Mouse (Mus musculus) WW6 (cell line): Measurements from ENCODE around the gene Syf2.

Experiments used
- DNase-seq: peaks from one replicate; pipeline ENCODE4 v3.0.0-alpha.2; 2013; ENCODE audit warnings: low read depth, low spot score

The Syf2 gene

DNA sequence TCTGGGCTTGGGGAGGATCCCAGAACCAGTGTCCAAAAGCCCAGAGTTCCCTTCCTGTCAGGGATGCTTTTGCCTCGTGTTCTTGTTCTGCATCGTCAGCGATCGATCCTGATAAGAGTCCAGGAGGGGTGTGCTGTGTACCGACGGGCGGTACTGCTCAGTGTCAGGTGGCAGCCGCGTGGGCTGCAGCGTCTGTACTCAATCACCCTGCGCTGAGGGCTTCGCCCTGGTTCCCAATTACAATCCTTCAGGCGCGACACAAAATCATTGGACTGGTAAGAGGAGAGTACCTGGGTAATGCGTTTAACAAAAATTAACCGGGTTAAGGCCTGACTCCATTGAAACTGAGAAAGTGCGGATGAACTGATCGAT lies 37.9 kb downstream of the Syf2 start:
- DNase-seq, result no peak

DNA sequence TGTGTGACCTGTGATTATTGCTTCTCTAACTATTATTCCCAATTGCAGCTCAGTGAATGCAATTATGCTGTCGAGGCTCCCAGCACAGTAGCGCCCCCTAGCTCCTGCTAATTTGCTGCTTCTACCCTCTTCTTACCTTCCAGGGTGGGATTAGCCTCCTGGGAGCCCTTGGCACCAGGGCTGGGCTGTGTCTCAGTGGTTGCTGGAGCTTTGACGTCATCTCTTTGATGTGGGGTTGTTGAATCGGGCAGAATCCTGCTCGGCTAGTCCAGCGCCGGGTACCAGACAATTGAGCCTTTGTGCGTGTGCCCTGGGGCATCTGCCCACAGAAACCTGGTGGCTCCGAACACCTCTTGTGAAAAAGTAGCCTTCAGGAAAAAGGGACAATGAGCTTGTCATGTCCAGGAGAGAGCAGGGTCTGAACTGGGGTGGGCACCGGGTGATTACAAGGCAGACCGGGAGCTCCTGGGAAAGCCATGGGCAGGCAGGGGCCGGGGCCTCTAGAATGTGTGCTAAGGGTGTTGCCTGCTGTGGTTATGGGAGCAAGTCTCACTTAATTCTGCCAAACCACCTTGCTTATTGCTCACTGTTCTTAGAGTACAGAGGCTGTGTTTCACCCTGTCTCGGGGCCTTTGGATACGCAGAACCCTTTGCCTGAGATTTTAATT lies 44.7 kb downstream of the Syf2 start:
- DNase-seq, result no peak

DNA sequence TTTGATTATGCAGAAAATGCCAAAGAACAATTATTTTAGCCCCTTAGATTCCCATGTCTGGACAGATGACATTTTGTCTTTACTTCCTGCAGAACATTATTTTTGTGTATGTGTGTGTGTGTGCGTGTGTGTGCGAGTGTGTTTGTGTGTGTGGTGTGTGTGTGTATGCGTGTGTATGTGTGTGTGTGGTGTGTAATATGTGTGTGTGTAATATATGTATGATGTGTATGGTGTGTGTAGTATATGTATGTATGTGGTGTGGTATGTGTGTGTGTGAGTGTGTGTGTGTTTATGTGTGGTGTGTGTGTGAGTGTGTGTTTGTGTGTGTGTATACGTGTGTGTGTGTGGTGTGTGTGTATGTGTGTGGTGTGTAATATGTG lies 45.2 kb downstream of the Syf2 start:
- DNase-seq, result no peak

DNA sequence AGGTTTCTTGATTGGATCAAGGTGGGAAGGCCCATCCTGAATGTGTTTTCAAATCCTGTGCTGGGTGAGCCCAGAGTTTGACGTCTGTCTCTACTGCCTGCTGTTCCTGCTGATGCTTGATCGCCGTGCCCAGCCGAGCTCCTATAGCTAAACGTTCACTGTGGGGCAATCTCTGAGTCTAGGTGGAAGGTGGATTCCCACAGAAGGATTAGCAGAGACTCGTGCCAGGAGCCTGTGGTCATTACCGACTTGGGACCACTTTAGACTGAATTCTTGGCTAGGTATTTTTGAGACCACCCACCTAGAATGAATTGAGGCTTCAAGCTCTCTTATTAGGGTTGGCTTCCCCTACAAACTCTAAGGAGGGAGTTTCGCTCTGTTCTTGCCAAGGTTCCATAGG lies 48.2 kb downstream of the Syf2 start:
- no peak for DNase-seq

DNA sequence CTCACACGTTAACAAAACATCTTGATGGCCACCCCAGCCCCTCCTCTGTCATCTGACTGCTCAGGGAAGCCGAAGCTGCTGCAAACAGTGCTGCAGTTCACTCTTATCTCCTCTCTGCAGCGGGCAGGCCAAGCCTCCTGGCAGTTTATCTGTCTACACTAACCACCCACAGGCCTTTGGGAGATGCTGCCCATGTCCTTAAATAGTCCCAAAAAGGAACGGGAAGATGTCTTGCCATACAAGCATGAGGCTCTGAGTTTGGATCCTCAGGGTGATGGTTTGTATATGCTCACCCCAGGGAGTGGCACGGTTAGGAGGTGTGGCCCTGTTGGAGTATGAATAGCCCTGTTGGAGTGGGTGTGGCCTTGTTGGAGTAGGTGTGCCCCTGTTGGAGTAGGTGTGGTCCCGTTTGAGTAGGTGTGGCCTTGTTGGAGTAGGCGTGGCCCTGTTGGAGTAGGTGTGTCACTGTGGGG lies 51.3 kb downstream of the Syf2 start:
- peak; percentile 40 for DNase-seq

DNA sequence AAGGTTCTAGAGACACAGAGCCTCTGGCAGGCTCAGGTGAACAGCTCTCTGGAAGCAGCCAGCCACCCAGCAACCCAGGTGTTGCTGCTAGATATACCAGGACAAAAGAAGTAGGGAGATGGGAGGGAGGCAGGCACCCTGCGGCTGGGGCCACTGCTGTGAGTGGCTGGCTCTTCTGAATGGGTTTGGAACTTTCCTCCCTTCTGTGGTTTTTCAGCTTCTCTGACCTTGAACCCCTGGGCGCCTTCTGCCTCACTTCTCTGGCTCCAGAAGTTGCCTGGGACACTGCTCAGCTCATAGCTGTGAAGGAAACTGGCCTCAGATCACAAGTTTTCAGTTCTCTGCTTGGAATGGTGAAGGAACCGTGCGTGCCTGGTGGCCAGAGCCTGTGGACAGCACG lies 52.4 kb downstream of the Syf2 start:
- no peak for DNase-seq

DNA sequence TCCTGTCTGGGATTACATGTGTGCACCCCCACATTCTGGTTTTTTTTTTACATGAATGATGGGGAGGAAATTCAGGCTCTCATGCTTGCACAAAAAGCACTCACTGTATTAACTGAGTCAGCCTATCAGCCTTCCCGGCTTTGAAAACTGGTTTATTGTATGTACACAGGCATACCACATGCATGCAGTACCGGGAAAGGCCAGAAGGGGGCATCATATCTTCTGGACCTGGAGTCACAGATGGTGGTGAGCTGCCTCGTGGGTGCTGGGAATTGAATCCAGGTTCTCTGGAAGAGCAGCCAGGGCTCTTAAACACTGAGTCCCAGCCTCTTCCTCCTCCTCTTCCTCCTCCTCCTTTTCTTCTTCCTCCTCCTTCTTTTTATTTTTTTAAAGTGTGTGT lies 53.9 kb downstream of the Syf2 start:
- DNase-seq, result no peak

DNA sequence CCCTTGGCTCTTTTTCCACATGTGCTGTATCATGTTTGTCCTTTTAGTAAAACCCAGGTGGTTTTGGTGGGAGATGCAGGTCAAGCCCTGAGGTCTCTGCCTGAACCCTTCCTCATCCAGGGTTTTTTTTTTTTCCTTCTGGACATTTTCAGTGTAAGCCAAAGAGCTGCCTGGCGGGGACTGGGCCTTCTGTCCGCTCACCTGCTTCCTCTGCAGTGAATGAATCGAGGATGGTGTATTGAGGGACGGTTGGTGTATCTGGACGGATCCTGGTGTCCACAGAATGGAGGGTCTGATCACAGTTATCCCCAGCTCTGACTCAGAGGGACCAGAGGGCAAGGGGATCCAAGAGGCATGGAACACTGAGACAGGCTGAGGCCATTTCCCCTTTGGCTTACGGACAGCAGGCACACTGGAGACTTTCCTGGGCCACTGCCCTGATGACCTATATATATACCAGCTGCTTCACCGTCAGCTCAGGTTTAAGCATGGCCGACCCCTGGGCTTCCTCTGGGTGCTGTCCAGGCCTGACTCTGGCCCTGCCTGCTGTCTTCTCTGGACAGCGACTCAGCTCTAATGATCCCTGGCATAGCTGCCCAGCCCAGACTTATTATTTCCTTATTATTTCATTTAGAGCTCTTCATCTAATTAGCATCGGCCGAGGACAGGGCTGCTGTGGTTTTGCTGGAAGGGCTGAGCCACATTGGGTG lies 55.1 kb downstream of the Syf2 start:
- no peak for DNase-seq

DNA sequence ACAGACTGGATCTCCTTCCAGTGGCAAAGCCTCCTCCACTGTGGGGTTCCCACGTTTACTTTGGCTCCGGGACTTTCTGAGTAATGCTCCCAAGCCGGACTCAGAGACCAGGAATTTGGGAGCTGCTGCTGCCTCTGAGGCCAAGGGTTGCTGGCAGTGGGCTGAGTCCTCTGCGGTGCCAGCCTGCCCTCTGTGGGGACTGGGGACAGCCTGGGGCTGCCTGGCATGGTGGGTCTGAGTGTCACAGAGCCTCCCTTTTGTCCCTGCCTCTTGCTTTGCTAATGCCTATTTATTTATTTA lies 55.6 kb downstream of the Syf2 start:
- DNase-seq, result no peak

DNA sequence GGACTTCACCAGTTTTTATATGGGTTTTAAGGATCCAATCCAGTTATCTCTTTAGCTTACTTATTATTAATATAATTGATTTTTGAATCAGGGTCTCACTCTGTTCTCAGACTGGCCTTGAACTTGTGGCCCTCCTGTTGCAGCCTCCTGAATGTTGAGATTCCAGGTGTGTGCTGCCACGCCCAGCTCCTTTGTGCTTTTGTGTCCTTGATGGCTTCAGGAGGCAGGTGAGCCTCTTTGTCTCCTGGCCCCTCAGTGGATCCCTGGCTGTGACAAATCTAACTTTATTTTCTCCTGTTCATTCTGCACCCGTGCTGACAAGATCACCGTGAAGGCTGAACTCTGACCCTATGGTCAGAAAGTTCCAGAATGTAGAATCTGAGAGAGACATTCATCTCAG lies 56.3 kb downstream of the Syf2 start:
- no peak for DNase-seq
